Mouse (Mus musculus): ENCODE data around the gene Kctd11. TPM values are rescaled to one million over a fixed set of nuclear protein-coding genes. Genes with fewer than 3 reads are reported as not detected.
A peak's percentile ranks its signal among the peaks of the same experiment; 100 is the strongest.

Gene Kctd11
- polyA plus RNA-seq, 1 experiment, result 0.47 TPM

GRCm38 (mm10) chr11:69835326-69835965 is 45.8 kb downstream of the Kctd11 start:
- Histone ChIP-seq H3K27ac (ENCODE audit: control insufficient read depth, insufficient read depth, low read depth, low read length) (no peak overlapping the region), H3K36me3 (ENCODE audit: control insufficient read depth, insufficient read depth, low read length) (no peaks in the 10 kb centered on the region), H3K27me3 (ENCODE audit: control insufficient read depth, insufficient read depth, low read length) (no peaks in the 10 kb centered on the region), H3K4me1 (ENCODE audit: control insufficient read depth, insufficient read depth, low read length) (peaks cover 39% of the 10 kb centered on the region), H3K4me3 (ENCODE audit: control insufficient read depth, low read depth, low read length) (no peak overlapping the region)
- no peak for TF ChIP-seq CTCF (IDR thresholded peaks at IDR 0.05; ENCODE audit: control insufficient read depth, insufficient read depth, insufficient replicate concordance, low read depth, low read length)
- TF ChIP-seq POLR2A (IDR thresholded peaks at IDR 0.05; ENCODE audit: control insufficient read depth, low read depth, low read length), result no peak

- no peak for TF ChIP-seq CTCF (IDR thresholded peaks at IDR 0.05; ENCODE audit: control insufficient read depth, insufficient read depth, insufficient replicate concordance, low read depth, low read length)
- peak; percentile 34; the same call in 1 of the 2 replicates for TF ChIP-seq POLR2A (IDR thresholded peaks at IDR 0.05; ENCODE audit: control insufficient read depth, low read depth, low read length)
- Histone ChIP-seq H3K36me3 (ENCODE audit: control insufficient read depth, insufficient read depth, low read length) (no peaks in the 10 kb centered on the region), H3K4me3 (ENCODE audit: control insufficient read depth, low read depth, low read length) (peak overlapping the region; percentile 57), H3K4me1 (ENCODE audit: control insufficient read depth, insufficient read depth, low read length) (peaks cover 39% of the 10 kb centered on the region), H3K27me3 (ENCODE audit: control insufficient read depth, insufficient read depth, low read length) (no peaks in the 10 kb centered on the region), H3K27ac (ENCODE audit: control insufficient read depth, insufficient read depth, low read depth, low read length) (peak overlapping the region; percentile 2; the same call in 1 of the 2 replicates)
These were observed 47.1 kb downstream of the Kctd11 start for GRCm38 (mm10) chr11:69834001-69834549.

- H3K36me3 ChIP-seq (ENCODE audit: control insufficient read depth, insufficient read depth, low read length), result no peaks in the 10 kb centered on the region
- peaks cover 35% of the 10 kb centered on the region for H3K4me1 ChIP-seq (ENCODE audit: control insufficient read depth, insufficient read depth, low read length)
- H3K27me3 ChIP-seq (ENCODE audit: control insufficient read depth, insufficient read depth, low read length), result no peaks in the 10 kb centered on the region
- H3K4me3 ChIP-seq (ENCODE audit: control insufficient read depth, low read depth, low read length), result peak overlapping the region; percentile 57
- H3K27ac ChIP-seq (ENCODE audit: control insufficient read depth, insufficient read depth, low read depth, low read length), result no peak overlapping the region; the same call in 1 of the 2 replicates
- TF ChIP-seq CTCF (IDR thresholded peaks at IDR 0.05; ENCODE audit: control insufficient read depth, insufficient read depth, insufficient replicate concordance, low read depth, low read length) (no peak), POLR2A (IDR thresholded peaks at IDR 0.05; ENCODE audit: control insufficient read depth, low read depth, low read length) (no peak)
These were observed 47.7 kb downstream of the Kctd11 start for GRCm38 (mm10) chr11:69833554-69833953.

GRCm38 (mm10) chr11:69828832-69829231 is 52.4 kb downstream of the Kctd11 start:
- TF ChIP-seq POLR2A (IDR thresholded peaks at IDR 0.05; ENCODE audit: control insufficient read depth, low read depth, low read length) (no peak), CTCF (IDR thresholded peaks at IDR 0.05; ENCODE audit: control insufficient read depth, insufficient read depth, insufficient replicate concordance, low read depth, low read length) (no peak)
- peaks cover 4% of the 10 kb centered on the region for H3K4me1 ChIP-seq (ENCODE audit: control insufficient read depth, insufficient read depth, low read length)
- no peaks in the 10 kb centered on the region for H3K36me3 ChIP-seq (ENCODE audit: control insufficient read depth, insufficient read depth, low read length)
- no peak overlapping the region for H3K27ac ChIP-seq (ENCODE audit: control insufficient read depth, insufficient read depth, low read depth, low read length)
- H3K4me3 ChIP-seq (ENCODE audit: control insufficient read depth, low read depth, low read length), result no peak overlapping the region
- no peaks in the 10 kb centered on the region for H3K27me3 ChIP-seq (ENCODE audit: control insufficient read depth, insufficient read depth, low read length)

Other genes with a start within 250 kb of the Kctd11 start
- 63.3 and 69.1 TPM in 2 replicates for gene Fxr2, start 248.4 kb downstream of the Kctd11 start, polyA plus RNA-seq (2012; rRNA removed)
- gene Sox15, start 226.1 kb downstream of the Kctd11 start, polyA plus RNA-seq (2012; rRNA removed), result 0.25 and 0.38 TPM in 2 replicates
- gene Mpdu1, start 218.8 kb downstream of the Kctd11 start, polyA plus RNA-seq (2012; rRNA removed), result 41.9 and 42.5 TPM in 2 replicates
- gene Cd68, start 215.3 kb downstream of the Kctd11 start, polyA plus RNA-seq (2012; rRNA removed), result 3.9 and 4.4 TPM in 2 replicates
- 166 and 210 TPM in 2 replicates for gene Eif4a1, start 209.0 kb downstream of the Kctd11 start, polyA plus RNA-seq (2012; rRNA removed)
- gene Senp3, start 199.3 kb downstream of the Kctd11 start, polyA plus RNA-seq (2012; rRNA removed), result 54.7 and 67.6 TPM in 2 replicates
- 4.2 and 5.6 TPM in 2 replicates for gene Tnfsf13, start 195.6 kb downstream of the Kctd11 start, polyA plus RNA-seq (2012; rRNA removed)
- 2.9 and 3.3 TPM in 2 replicates for gene Tnfsf12, start 185.6 kb downstream of the Kctd11 start, polyA plus RNA-seq (2012; rRNA removed)
- 1.3 and 1.9 TPM in 2 replicates for gene Tnfsfm13, start 185.3 kb downstream of the Kctd11 start, polyA plus RNA-seq (2012; rRNA removed)
- gene Polr2a, start 122.8 kb downstream of the Kctd11 start, polyA plus RNA-seq (2012; rRNA removed), result 54.7 and 75.8 TPM in 2 replicates
- gene Slc35g3, start 119.4 kb downstream of the Kctd11 start, polyA plus RNA-seq (2012; rRNA removed), result 210 and 236 TPM in 2 replicates
- gene Zbtb4, start 115.5 kb downstream of the Kctd11 start, polyA plus RNA-seq (2012; rRNA removed), result 5.1 and 6.0 TPM in 2 replicates
- gene Chrnb1, start 85.5 kb downstream of the Kctd11 start, polyA plus RNA-seq (2012; rRNA removed), result 0.79 and 1.2 TPM in 2 replicates
- gene Fgf11, start 79.5 kb downstream of the Kctd11 start, polyA plus RNA-seq (2012; rRNA removed), result 2.7 and 3.2 TPM in 2 replicates
- 0.52 and 0.79 TPM in 2 replicates for gene Tmem102, start 75.8 kb downstream of the Kctd11 start, polyA plus RNA-seq (2012; rRNA removed)
- 136 and 193 TPM in 2 replicates for gene Gm39566, start 66.1 kb downstream of the Kctd11 start, polyA plus RNA-seq (2012; rRNA removed)
- gene Spem2, start 62.9 kb downstream of the Kctd11 start, polyA plus RNA-seq (2012; rRNA removed), result 758 and 858 TPM in 2 replicates
- 1,704 and 1,758 TPM in 2 replicates for gene Spem1, start 59.2 kb downstream of the Kctd11 start, polyA plus RNA-seq (2012; rRNA removed)
- 2.4 and 2.7 TPM in 2 replicates for gene Nlgn2, start 43.6 kb downstream of the Kctd11 start, polyA plus RNA-seq (2012; rRNA removed)
- 21.9 and 22.7 TPM in 2 replicates for gene Tmem256, start 42.9 kb downstream of the Kctd11 start, polyA plus RNA-seq (2012; rRNA removed)
- 6.5 and 8.5 TPM in 2 replicates for gene Plscr3, start 35.0 kb downstream of the Kctd11 start, polyA plus RNA-seq (2012; rRNA removed)
- 1.6 and 1.9 TPM in 2 replicates for gene Tnk1, start 22.7 kb downstream of the Kctd11 start, polyA plus RNA-seq (2012; rRNA removed)
- gene Tmem95, start 3.4 kb downstream of the Kctd11 start, polyA plus RNA-seq (2012; rRNA removed), result 20.8 and 27.5 TPM in 2 replicates
- gene Acap1, start 14.1 kb upstream of the Kctd11 start, polyA plus RNA-seq (2012; rRNA removed), result 4.0 and 4.9 TPM in 2 replicates
- gene 2810408A11Rik, start 19.6 kb upstream of the Kctd11 start, polyA plus RNA-seq (2012; rRNA removed), result 124 and 125 TPM in 2 replicates
- 57.7 and 61.1 TPM in 2 replicates for gene Neurl4, start 19.7 kb upstream of the Kctd11 start, polyA plus RNA-seq (2012; rRNA removed)
- gene Gps2, start 32.5 kb upstream of the Kctd11 start, polyA plus RNA-seq (2012; rRNA removed), result 290 and 295 TPM in 2 replicates
- 621 and 702 TPM in 2 replicates for gene Eif5a, start 40.6 kb upstream of the Kctd11 start, polyA plus RNA-seq (2012; rRNA removed)
- gene Ybx2, start 54.4 kb upstream of the Kctd11 start, polyA plus RNA-seq (2012; rRNA removed), result 3,709 and 3,883 TPM in 2 replicates
- gene Slc2a4, start 66.8 kb upstream of the Kctd11 start, polyA plus RNA-seq (2012; rRNA removed), result 1.9 and 3.6 TPM in 2 replicates
- gene Cldn7, start 83.4 kb upstream of the Kctd11 start, polyA plus RNA-seq (2012; rRNA removed), result 3.0 and 4.9 TPM in 2 replicates
- 120 and 137 TPM in 2 replicates for gene Ctdnep1, start 99.8 kb upstream of the Kctd11 start, polyA plus RNA-seq (2012; rRNA removed)
- 225 and 226 TPM in 2 replicates for gene Elp5, start 101.1 kb upstream of the Kctd11 start, polyA plus RNA-seq (2012; rRNA removed)
- 659 and 826 TPM in 2 replicates for gene Gabarap, start 109.7 kb upstream of the Kctd11 start, polyA plus RNA-seq (2012; rRNA removed)
- 19.0 and 21.2 TPM in 2 replicates for gene Phf23, start 114.4 kb upstream of the Kctd11 start, polyA plus RNA-seq (2012; rRNA removed)
- gene Dvl2, start 119.2 kb upstream of the Kctd11 start, polyA plus RNA-seq (2012; rRNA removed), result 15.2 and 16.4 TPM in 2 replicates
- 20.6 and 20.9 TPM in 2 replicates for gene Acadvl, start 134.0 kb upstream of the Kctd11 start, polyA plus RNA-seq (2012; rRNA removed)
- 5.6 and 6.5 TPM in 2 replicates for gene Dlg4, start 135.5 kb upstream of the Kctd11 start, polyA plus RNA-seq (2012; rRNA removed)
- gene Asgr1, start 172.7 kb upstream of the Kctd11 start, polyA plus RNA-seq (2012; rRNA removed), result 1.00 and 1.4 TPM in 2 replicates
- 0.18 and 0.58 TPM in 2 replicates for gene Asgr2, start 211.2 kb upstream of the Kctd11 start, polyA plus RNA-seq (2012; rRNA removed)
- 0.91 and 1.4 TPM in 2 replicates for gene Mgl2, start 248.9 kb upstream of the Kctd11 start, polyA plus RNA-seq (2012; rRNA removed)